Mouse (Mus musculus): Measurements from ENCODE around the gene Sdk1. TPM values are rescaled to one million over a fixed set of nuclear protein-coding genes. Genes with fewer than 3 reads are reported as not detected.

Sdk1 gene
- polyA plus RNA-seq, 1 experiment from 2014 or later = 0.93 TPM

- no peaks in the 10 kb centered on the region for H3K27me3 ChIP-seq (ENCODE audit: control insufficient read depth, insufficient read depth, low read length)
- ATAC-seq (ENCODE audit: low FRiP score) (no peak), DNase-seq (ENCODE audit: low spot score, missing footprints) (peak; percentile 86)
- H3K9me3 ChIP-seq (ENCODE audit: control insufficient read depth, low read length) = no peaks in the 10 kb centered on the region
- no peak overlapping the region for H3K4me2 ChIP-seq
- H3K4me3 ChIP-seq (ENCODE audit: low read depth, low read length) = no peak overlapping the region
- H3K27ac ChIP-seq (ENCODE audit: low read depth, low read length) = no peak overlapping the region
- H3K9ac ChIP-seq (ENCODE audit: low read length) = no peak overlapping the region
- H3K36me3 ChIP-seq (ENCODE audit: control insufficient read depth, insufficient read depth, low read length) = no peaks in the 10 kb centered on the region
- WGBS = 62% methylated on average over 8 of the region's 8 CpGs
- no peaks in the 10 kb centered on the region for H3K4me1 ChIP-seq (ENCODE audit: control insufficient read depth, insufficient read depth, low read length)
Observed at GRCm38 (mm10) chr5:141910886-141911285, 669.6 kb downstream of the Sdk1 start.

GRCm38 (mm10) chr5:141912881-141913280 is 671.6 kb downstream of the Sdk1 start:
- DNase-seq (ENCODE audit: low spot score, missing footprints) (no peak), ATAC-seq (ENCODE audit: low FRiP score) (no peak)
- WGBS = 80% methylated on average over 7 of the region's 7 CpGs
- H3K27ac ChIP-seq (ENCODE audit: low read depth, low read length) = no peak overlapping the region
- no peak overlapping the region for H3K9ac ChIP-seq (ENCODE audit: low read length)
- H3K4me3 ChIP-seq (ENCODE audit: low read depth, low read length) = no peak overlapping the region
- H3K36me3 ChIP-seq (ENCODE audit: control insufficient read depth, insufficient read depth, low read length) = no peaks in the 10 kb centered on the region
- H3K4me1 ChIP-seq (ENCODE audit: control insufficient read depth, insufficient read depth, low read length) = no peaks in the 10 kb centered on the region
- H3K9me3 ChIP-seq (ENCODE audit: control insufficient read depth, low read length) = no peaks in the 10 kb centered on the region
- H3K4me2 ChIP-seq = no peak overlapping the region
- no peaks in the 10 kb centered on the region for H3K27me3 ChIP-seq (ENCODE audit: control insufficient read depth, insufficient read depth, low read length)

- Histone ChIP-seq H3K27ac (ENCODE audit: low read depth, low read length) (no peak overlapping the region), H3K9ac (ENCODE audit: low read length) (no peak overlapping the region), H3K4me2 (no peak overlapping the region), H3K27me3 (ENCODE audit: control insufficient read depth, insufficient read depth, low read length) (no peaks in the 10 kb centered on the region), H3K4me1 (ENCODE audit: control insufficient read depth, insufficient read depth, low read length) (no peaks in the 10 kb centered on the region), H3K4me3 (ENCODE audit: low read depth, low read length) (no peak overlapping the region), H3K9me3 (ENCODE audit: control insufficient read depth, low read length) (no peaks in the 10 kb centered on the region), H3K36me3 (ENCODE audit: control insufficient read depth, insufficient read depth, low read length) (no peaks in the 10 kb centered on the region)
- DNase-seq (ENCODE audit: low spot score, missing footprints) (no peak), ATAC-seq (ENCODE audit: low FRiP score) (no peak)
- WGBS = 35% methylated on average over 2 of the region's 2 CpGs
Observed at GRCm38 (mm10) chr5:141916954-141917353, 675.7 kb downstream of the Sdk1 start.

- Histone ChIP-seq H3K36me3 (ENCODE audit: control insufficient read depth, insufficient read depth, low read length) (no peaks in the 10 kb centered on the region), H3K4me3 (ENCODE audit: low read depth, low read length) (no peak overlapping the region), H3K27me3 (ENCODE audit: control insufficient read depth, insufficient read depth, low read length) (no peaks in the 10 kb centered on the region), H3K9me3 (ENCODE audit: control insufficient read depth, low read length) (no peaks in the 10 kb centered on the region), H3K27ac (ENCODE audit: low read depth, low read length) (no peak overlapping the region), H3K4me2 (no peak overlapping the region), H3K4me1 (ENCODE audit: control insufficient read depth, insufficient read depth, low read length) (no peaks in the 10 kb centered on the region), H3K9ac (ENCODE audit: low read length) (no peak overlapping the region)
- peak; percentile 62 for DNase-seq (ENCODE audit: low spot score, missing footprints)
- 87% methylated on average over 9 of the region's 9 CpGs for WGBS
- no peak for ATAC-seq (ENCODE audit: low FRiP score)
Observed at GRCm38 (mm10) chr5:141939000-141939399, 697.7 kb downstream of the Sdk1 start.

GRCm38 (mm10) chr5:141940636-141941035 is 699.3 kb downstream of the Sdk1 start:
- DNase-seq (ENCODE audit: low spot score, missing footprints) (no peak), ATAC-seq (ENCODE audit: low FRiP score) (no peak)
- Histone ChIP-seq H3K4me3 (ENCODE audit: low read depth, low read length) (no peak overlapping the region), H3K36me3 (ENCODE audit: control insufficient read depth, insufficient read depth, low read length) (no peaks in the 10 kb centered on the region), H3K4me2 (no peak overlapping the region), H3K9ac (ENCODE audit: low read length) (no peak overlapping the region), H3K27me3 (ENCODE audit: control insufficient read depth, insufficient read depth, low read length) (no peaks in the 10 kb centered on the region), H3K27ac (ENCODE audit: low read depth, low read length) (no peak overlapping the region), H3K4me1 (ENCODE audit: control insufficient read depth, insufficient read depth, low read length) (no peaks in the 10 kb centered on the region), H3K9me3 (ENCODE audit: control insufficient read depth, low read length) (no peaks in the 10 kb centered on the region)
- WGBS = 86% methylated on average over 8 of the region's 8 CpGs

GRCm38 (mm10) chr5:141950791-141951190 is 709.5 kb downstream of the Sdk1 start:
- no peaks in the 10 kb centered on the region for H3K27me3 ChIP-seq (ENCODE audit: control insufficient read depth, insufficient read depth, low read length)
- no peaks in the 10 kb centered on the region for H3K9me3 ChIP-seq (ENCODE audit: control insufficient read depth, low read length)
- no peak overlapping the region for H3K9ac ChIP-seq (ENCODE audit: low read length)
- no peak overlapping the region for H3K4me2 ChIP-seq
- WGBS = 84% methylated on average over 11 of the region's 11 CpGs
- no peaks in the 10 kb centered on the region for H3K36me3 ChIP-seq (ENCODE audit: control insufficient read depth, insufficient read depth, low read length)
- no peak overlapping the region for H3K4me3 ChIP-seq (ENCODE audit: low read depth, low read length)
- ATAC-seq (ENCODE audit: low FRiP score) = no peak
- H3K27ac ChIP-seq (ENCODE audit: low read depth, low read length) = no peak overlapping the region
- no peaks in the 10 kb centered on the region for H3K4me1 ChIP-seq (ENCODE audit: control insufficient read depth, insufficient read depth, low read length)
- DNase-seq (ENCODE audit: low spot score, missing footprints) = no peak

GRCm38 (mm10) chr5:141952270-141952669 is 711.0 kb downstream of the Sdk1 start:
- no peaks in the 10 kb centered on the region for H3K9me3 ChIP-seq (ENCODE audit: control insufficient read depth, low read length)
- no peak overlapping the region for H3K27ac ChIP-seq (ENCODE audit: low read depth, low read length)
- no peak overlapping the region for H3K4me2 ChIP-seq
- ATAC-seq (ENCODE audit: low FRiP score) = no peak
- no peak overlapping the region for H3K4me3 ChIP-seq (ENCODE audit: low read depth, low read length)
- 96% methylated on average over 1 of the region's 2 CpGs for WGBS
- H3K9ac ChIP-seq (ENCODE audit: low read length) = no peak overlapping the region
- H3K27me3 ChIP-seq (ENCODE audit: control insufficient read depth, insufficient read depth, low read length) = no peaks in the 10 kb centered on the region
- no peak for DNase-seq (ENCODE audit: low spot score, missing footprints)
- no peaks in the 10 kb centered on the region for H3K4me1 ChIP-seq (ENCODE audit: control insufficient read depth, insufficient read depth, low read length)
- H3K36me3 ChIP-seq (ENCODE audit: control insufficient read depth, insufficient read depth, low read length) = no peaks in the 10 kb centered on the region

GRCm38 (mm10) chr5:141952708-141953490 is 711.6 kb downstream of the Sdk1 start:
- ATAC-seq (ENCODE audit: low FRiP score) (no peak), DNase-seq (ENCODE audit: low spot score, missing footprints) (no peak)
- Histone ChIP-seq H3K9me3 (ENCODE audit: control insufficient read depth, low read length) (no peaks in the 10 kb centered on the region), H3K4me2 (no peak overlapping the region), H3K36me3 (ENCODE audit: control insufficient read depth, insufficient read depth, low read length) (no peaks in the 10 kb centered on the region), H3K4me1 (ENCODE audit: control insufficient read depth, insufficient read depth, low read length) (no peaks in the 10 kb centered on the region), H3K27ac (ENCODE audit: low read depth, low read length) (no peak overlapping the region), H3K9ac (ENCODE audit: low read length) (no peak overlapping the region), H3K27me3 (ENCODE audit: control insufficient read depth, insufficient read depth, low read length) (no peaks in the 10 kb centered on the region), H3K4me3 (ENCODE audit: low read depth, low read length) (no peak overlapping the region)
- WGBS = 86% methylated on average over 7 of the region's 7 CpGs

- no peak overlapping the region for H3K9ac ChIP-seq (ENCODE audit: low read length)
- no peaks in the 10 kb centered on the region for H3K9me3 ChIP-seq (ENCODE audit: control insufficient read depth, low read length)
- no peaks in the 10 kb centered on the region for H3K36me3 ChIP-seq (ENCODE audit: control insufficient read depth, insufficient read depth, low read length)
- no peak for DNase-seq (ENCODE audit: low spot score, missing footprints)
- no peak overlapping the region for H3K4me3 ChIP-seq (ENCODE audit: low read depth, low read length)
- no peak for ATAC-seq (ENCODE audit: low FRiP score)
- no peaks in the 10 kb centered on the region for H3K4me1 ChIP-seq (ENCODE audit: control insufficient read depth, insufficient read depth, low read length)
- H3K27me3 ChIP-seq (ENCODE audit: control insufficient read depth, insufficient read depth, low read length) = no peaks in the 10 kb centered on the region
- no peak overlapping the region for H3K4me2 ChIP-seq
- H3K27ac ChIP-seq (ENCODE audit: low read depth, low read length) = no peak overlapping the region
Observed at GRCm38 (mm10) chr5:141971071-141971470, 729.8 kb downstream of the Sdk1 start.
